Mouse (Mus musculus): Measurements from ENCODE around the gene Ccdc117.
"Not testable (repeated sequence)": the region's sequence is repeated elsewhere in the genome, so short reads cannot be mapped to it uniquely, and the experiment has no call there.

The Ccdc117 gene

DNA sequence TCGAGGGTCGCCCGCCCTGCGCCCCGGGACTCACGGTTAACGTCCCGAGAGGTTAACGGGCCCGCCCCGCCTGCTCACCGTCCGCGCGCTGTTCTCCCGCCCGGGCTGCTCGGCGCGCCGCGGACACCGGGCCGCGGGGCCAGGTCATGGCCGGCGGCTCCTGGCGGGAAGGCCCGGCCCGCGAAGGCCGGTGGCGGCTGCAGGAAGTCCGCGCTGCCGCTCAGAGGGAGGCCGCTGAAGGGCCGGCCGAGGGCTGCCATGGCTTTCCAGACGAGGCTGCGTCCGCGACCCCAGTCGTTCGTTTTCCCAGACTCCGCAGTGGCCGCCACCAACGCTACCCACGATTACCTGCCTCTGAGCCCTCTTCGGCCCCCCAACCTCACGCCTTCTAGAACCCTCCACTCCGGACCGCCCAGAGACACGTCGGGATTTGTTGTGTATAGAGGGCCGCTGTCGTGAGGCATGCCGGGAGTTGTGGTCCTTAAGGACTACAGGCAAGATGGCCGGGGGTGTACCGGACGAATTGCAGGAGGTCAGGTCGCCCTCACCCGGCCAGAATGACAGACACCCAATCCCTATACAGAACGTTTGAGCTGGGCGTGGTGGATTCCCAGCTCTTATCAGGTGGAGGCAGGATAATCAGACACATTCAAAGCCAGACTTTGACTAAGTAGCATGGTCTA lies at the start of gene Ccdc117:
TSS of gene Ccdc117 (minus strand) at position 389 of the 683 bp plus-strand sequence.
- DNase-seq = peak; percentile 96 to 98

DNA sequence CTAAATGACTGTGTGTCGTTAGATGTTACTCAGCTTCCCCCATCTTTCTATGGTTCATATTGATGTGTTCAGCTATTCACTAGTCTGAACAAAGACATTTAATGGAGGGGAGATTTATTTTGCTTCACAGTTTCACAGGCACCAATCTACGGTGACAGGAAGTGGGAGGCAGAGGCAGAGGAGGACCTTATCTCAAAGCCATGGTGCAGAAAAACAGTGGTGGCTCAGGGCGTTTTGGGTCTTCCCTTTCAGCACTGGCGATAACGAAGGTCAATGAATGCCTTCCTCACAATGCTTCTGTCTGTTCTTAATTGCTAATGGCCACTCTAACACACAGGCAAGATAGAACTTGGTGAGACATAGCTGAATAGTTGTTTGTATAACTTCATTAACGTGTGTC lies 33.1 kb upstream of the Ccdc117 start:
- no peak for DNase-seq

DNA sequence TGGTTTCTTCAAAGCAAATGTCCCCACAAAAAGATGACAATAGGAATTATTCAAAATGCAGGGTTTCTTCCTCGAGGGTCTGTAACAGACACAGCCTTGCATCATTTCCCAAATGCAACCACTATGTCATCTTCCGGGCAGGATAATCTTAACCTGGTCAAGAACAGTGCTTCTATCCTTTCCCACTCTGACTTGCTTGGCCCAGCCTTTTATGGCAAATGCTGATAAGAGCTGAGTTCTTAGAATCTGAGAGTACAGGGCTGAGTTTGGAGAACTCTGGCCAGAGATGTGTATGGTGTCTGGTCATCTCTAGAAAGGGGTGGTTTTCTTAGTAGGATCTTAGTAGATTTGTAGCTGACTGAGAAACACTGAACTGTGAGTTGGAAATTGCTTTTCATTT lies 31.8 kb upstream of the Ccdc117 start:
- no peak for DNase-seq

DNA sequence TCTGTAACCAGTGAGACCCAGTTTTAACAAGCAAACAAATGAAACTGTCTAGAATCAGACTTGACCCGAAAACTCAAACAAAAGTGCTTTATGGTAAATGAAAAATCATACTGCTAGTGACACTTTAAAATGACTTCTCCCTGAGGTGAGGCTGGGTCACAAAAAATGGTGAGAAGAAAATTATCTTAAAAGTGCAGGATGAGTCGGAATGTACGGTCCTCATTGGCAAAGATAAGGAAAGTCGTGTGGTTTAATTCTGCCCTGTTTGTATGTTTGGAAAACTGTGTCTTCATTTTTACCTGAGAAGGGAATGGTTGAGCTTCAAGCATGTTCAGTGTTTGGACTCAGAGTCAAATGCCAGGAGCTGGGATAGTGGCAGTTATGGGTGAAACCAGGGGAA lies 29.9 kb upstream of the Ccdc117 start:
- DNase-seq = no peak

DNA sequence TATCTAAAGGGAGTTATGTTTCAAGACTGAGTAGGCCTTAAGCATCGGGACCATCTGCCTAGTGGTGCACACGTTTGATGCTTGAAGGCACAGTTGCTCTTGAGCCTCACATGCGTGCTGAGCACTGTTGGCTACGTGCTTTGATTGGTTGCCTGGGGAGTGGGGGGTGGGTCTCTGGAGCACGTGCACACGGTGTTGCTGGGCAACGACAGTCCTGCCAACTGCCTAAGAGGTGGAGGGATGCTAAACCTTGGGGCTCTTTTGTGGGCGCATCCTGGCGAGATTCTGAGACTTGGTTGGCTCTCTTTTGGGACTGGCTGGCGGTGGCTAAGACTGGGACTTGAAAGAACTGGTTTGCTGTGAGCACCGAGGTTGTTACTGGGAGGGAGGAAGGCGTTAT lies 27.5 kb upstream of the Ccdc117 start, which contains the start of gene Ankrd36:
TSS of gene Ankrd36 (plus strand) at position 211 of the 400 bp plus-strand sequence.
- DNase-seq = no peak

DNA sequence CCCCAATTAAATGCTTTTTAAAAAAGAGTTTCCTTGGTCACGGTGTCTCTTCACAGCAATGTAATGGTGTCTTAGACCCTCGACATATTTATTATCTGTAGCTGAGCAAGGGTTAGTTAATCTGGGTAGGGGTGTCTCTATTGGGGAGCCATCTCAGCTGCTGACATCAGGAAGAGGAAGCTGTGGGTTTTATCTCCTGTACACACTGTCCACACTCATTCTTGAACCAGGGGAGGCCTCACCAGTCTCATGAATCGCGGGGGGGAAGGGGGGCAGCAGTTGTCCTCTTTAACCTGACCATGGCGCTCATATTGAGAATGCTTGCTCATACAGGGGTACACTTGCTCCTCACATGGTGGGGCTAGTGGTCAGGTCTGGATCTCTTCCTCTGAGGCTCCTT lies 26.1 kb upstream of the Ccdc117 start:
- DNase-seq = no peak

DNA sequence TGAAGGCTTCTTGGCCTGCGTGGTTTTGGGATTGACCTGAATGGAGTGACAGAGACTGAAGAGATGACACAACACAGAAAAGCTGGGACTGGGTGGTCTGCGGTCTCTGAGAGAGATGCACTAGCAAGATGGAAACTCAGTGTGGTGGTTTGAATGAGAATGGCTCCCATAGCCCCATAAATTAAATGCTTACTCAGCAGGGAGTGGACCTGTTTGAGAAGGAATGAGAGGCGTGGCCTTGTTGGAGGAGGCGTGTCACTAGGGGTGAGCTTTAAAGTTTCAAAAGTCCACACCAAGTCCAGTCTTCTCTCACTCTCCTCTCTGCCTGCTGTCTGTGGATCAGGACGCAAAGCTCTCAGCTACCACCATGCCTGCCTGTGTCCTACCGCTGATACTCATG lies 25.7 kb upstream of the Ccdc117 start:
- no peak for DNase-seq

DNA sequence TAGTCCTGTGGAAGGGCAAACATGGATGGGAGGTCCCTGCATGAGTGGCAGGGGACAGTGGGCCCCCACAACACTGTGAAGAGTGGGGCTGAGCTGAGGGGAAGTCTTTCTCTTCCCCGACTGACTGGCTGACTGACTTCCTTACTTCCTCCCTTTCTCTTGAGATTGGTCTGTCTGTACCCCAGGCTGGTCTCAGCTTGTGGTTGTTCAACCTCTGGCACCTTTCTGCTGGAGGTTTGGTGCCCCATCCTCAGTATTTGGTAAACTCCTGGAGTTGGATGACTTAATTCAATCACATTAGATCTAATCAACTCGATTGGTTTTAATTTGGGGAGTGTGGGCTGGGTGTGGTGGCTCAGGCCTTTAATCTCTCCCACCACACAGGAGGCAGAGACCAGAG lies 24.5 kb upstream of the Ccdc117 start:
- DNase-seq = no peak

DNA sequence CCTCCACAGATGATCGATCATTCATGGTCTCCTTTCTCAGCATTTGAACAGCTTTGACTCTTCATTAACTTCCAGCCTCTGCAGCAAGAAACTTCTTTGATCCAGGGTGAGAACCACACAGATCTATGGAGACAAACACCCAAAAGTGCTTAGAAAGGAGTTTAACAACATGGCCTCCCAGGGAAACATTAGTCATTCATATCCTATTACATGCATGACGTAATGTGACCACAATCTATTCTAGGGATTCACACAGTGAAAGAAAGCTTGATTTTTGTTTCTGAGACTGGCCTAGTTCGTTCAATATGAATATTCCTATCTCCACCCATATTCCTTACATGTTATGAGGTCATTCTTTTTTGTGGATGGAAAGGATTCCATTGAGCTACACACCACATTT lies 23.6 kb upstream of the Ccdc117 start:
- no peak for DNase-seq

DNA sequence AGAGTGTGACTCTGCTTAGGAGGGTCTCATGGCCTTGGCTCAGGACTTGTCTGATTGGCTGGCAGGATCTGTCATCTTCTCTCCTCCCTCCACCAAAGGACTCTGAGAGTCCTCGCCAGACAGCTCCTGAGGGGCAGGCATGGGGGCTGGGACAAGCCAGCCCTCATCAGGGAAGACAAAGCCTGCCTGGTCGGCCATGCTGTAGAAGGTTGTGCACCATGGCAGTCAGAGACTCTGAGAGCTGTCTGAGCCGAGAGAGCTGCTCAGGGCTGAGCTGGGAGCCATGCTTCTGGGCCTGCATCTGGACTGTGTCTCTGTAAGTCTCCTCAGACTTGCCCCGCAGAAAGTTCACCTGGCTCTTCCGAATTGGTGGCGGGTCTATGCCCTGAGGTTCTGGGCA lies 21.9 kb upstream of the Ccdc117 start:
- DNase-seq = no peak

DNA sequence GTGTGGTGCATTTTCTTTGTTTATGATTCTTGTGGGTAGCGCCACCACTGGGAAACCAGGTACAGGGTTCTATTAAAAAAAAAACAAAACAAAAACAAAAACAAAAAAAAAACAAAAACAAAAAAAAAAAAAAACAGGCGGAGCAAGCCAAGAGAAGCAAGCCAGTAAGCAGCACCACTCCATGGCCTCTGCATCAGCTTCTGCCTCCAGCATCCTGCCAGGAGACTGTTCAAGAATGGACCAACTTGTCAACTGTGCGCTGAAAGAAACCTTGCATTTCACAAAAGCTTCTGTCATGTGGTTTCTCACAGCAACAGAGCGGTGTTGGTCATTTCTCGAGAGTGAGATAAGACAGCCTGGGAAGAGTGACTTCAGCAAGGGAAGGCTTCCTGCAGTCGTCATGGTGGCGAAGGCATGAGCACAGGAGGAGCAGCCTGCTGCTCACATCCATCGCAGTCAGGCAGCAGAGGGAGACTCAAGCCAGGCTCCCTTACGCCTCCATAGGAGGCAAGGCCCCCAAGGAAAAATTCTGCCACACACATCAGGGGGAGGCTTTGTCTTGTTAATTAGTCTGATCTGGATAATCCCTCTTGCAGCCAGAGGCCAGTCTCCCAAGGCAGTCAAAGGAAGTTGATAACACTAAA lies 20.8 kb upstream of the Ccdc117 start:
- no peak for DNase-seq

DNA sequence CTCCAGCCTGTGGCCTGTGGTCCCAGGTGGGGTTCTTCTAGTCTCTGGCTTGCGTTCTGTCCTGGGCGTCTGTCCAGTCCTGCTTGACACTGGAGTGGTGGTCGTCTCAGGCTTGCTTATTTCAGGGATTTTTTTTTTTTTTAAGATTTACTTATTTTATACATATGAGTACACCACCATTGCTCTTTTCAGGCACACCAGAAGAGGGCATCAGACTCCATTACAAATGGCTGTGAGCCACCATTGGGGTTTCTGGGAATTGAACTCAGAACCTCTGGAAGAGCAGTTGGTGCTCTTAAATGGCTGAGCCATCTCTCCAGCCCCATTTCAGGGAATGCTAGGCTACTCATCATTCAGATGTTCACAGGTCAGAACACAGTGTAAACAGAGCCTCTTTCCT lies 18.3 kb upstream of the Ccdc117 start:
- DNase-seq = no peak

DNA sequence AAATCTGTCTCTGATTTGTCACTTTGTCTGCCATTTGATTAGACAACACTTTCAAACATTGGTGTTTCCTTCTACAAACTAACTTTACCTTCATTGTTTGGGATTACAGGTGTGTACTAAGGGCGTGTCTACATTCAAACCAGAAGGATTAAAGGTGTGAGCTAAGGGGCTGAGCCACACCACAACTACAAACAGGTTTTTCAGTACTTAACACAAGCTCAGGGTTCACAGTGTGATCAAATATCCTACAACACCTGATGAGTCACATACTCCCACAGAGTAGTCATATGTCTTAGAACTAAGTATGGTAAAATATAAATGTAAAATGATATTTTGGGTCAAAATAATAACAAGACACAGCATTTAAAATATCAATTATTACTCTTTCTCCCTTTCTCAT lies 9.9 kb upstream of the Ccdc117 start:
- no peak for DNase-seq

DNA sequence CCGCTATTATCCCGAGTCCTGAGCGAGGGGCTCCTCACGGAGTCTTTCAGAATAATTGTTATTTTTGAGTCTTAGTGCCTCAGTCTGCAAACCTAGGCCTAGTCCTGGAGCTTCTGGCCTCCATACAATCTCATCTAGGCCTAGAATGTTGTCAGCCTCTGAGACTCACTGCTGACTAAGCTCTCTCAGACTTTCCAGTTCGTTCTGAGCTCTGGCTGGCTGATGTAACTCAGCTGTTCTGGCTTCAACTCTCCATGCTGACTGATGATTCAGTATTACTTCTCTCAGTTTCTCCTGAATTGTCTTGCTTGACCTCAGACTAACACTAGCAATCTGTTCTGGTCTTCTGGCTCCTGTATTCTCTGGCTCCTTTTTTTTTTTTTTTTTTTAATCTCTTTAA lies 9.4 kb upstream of the Ccdc117 start:
- no peak for DNase-seq

DNA sequence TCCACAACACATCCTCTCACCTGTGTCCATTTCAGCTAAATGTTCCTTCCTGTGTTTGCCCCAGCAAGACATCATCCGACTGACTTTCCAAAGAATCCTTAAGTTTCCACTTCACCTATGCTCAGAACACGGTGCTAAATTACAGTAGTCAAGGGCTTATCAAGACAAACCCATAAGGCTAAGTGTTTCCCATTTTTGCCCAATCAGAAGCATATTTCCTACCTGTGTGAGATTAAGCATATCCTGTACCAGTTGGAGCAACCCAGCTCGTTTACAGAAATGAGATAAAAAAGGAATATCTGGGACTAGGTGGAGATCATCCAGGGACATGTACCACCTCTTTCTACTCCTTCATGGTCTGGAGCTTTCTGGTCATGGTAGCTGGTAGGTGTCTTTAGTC lies 4.7 kb upstream of the Ccdc117 start:
- no peak for DNase-seq

DNA sequence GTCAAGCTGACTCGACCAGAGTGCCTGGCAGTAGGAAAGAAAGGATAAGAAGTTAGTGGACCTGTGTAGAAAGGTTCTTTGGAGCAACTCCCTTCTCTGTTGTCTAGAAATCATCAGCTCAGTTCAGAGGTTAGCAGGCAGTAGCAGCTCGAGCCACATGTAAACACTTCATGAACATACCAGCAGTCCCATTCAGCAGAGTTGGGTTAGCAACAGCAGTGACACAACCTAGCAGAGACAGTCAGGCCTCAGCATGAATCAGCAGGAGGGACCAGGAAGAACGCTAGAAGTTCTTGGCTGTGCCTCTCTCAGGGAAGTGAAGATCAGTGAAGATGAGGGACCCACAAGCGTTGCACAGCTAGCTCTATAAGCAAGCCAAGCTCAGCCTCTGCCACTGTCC lies 3.5 kb upstream of the Ccdc117 start:
- DNase-seq = no peak

DNA sequence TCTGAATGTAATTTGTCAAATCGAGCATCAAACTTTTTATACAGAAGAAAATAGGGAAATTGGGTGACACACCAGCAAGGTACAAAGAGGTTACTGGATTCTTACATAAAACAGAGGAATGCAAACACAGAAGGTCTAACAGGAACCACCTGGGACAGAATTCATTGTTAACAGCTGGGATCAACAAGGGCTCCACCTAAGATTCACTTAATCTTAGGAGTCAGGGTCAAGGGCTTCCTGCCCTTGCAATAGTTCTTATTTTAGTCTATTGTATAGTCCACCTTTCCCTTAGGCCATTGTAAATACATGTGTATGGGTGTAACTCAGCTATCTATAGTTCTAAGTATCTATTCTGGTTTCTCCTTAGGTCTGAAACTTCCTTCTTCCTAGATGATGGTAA lies 2.7 kb upstream of the Ccdc117 start:
- DNase-seq = not testable (repeated sequence)

DNA sequence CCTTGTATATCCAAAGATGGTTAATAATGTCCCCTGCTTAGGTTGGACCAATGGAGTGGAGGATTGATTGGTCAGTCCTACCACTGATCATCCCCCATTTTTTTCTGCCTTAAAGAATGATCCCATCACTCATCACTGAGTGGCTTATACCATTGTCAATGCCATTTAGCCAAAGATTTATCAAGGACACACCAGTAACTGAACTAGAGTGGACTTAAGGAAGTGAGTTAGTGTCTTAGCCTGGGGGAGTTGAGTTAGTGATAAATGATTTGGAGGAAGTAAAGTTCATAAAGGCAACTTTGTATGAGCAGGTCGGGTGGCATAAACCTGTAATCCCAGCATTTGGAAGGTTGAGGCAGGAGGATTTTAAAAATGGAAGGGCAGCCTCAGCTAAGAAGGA lies 1.3 kb upstream of the Ccdc117 start:
- no peak for DNase-seq

DNA sequence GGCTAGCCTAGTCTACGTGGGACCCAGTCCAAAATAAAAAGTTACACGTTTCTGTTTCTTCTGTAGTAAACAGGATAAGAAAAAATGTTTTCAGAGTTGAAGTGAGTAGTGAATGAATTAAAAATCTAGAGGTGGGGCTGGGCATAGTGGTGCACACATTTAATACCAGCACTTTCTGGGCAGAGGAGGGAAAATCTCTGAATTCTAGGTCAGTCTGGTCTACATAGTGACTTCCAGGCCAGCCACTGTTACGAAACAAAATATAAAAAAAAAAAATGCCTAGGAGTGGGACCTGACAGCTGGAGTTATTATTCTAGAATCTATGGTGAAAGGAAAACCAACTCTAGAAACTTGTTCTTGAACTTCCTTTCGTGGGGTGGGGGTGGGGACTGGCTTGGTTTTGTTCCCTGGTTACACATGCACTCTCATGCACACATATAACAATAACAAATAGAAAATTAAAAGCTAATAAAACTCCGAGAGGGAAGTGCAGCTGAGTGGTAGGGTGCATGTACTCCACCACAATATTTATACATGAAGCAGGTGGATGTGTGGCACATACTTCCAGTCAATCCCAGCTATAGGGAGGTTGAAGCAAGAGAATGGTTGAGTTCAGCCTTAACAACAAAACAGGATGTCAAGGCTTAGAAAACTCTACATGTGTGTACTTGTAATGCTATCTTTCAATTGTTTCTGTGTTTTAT lies 647 bp upstream of the Ccdc117 start:
- DNase-seq = no peak

DNA sequence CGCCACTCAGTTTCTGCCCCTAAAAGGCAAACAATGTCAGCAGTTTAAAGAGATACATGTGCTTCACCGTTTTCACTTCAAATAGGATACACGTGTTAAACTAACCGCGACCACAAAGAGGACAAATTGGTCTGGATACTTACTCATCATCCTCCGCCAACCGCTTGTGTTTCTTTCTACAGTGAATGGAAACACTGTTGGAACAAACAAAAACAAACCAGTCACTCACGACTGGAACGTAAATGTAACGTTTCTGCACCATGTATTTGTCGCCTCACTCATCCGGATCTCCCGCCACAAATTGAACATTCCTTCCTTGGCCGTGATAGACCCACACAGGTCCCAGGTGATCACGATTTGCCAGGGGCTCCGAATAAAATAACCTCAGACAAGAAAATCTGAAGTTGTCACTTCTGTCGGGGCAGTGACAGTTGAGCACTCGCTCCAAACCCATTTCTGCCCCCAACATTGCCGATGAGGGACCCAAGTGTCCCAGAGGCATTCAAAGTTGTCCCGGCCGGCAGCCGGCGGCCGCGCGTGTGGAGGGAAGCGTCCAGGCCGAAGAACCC lies 673 bp downstream of the Ccdc117 start:
- no peak for DNase-seq

DNA sequence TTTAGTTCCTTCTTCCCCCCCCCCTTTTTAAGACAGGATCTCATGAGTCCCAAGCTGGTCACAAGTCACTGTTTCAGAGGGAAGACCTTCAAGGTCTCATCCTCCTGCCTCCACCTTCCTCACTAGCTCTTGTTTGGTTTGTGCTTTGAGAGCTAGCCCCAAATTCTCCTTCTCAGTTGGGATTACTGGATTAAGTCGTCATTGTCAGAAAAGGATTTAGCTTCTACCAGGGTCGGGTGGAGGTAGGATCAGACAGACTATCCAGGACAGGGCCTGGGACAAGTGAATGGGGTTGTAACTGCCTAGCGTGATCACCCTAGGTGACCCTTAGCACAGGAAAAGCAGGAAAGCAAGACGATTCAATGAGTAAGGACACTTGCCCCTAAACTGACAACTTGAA lies 1.7 kb downstream of the Ccdc117 start:
- DNase-seq = no peak

DNA sequence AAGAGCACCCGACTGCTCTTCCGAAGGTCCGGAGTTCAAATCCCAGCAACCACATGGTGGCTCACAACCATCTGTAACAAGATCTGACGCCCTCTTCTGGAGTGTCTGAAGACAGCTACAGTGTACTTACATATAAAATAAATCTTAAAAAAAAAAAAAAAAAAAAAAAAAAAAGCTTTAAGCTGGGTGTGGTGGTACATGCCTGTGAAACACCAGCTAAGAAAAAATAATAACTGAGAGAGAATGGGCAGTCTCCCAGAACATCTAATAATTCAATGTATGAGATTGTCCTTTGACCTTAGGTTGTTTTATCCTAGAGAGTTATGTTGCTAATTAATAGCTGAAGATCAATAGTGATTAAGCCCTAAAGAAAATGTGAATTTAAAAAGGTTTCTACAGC lies 4.5 kb downstream of the Ccdc117 start:
- not testable (repeated sequence) for DNase-seq

DNA sequence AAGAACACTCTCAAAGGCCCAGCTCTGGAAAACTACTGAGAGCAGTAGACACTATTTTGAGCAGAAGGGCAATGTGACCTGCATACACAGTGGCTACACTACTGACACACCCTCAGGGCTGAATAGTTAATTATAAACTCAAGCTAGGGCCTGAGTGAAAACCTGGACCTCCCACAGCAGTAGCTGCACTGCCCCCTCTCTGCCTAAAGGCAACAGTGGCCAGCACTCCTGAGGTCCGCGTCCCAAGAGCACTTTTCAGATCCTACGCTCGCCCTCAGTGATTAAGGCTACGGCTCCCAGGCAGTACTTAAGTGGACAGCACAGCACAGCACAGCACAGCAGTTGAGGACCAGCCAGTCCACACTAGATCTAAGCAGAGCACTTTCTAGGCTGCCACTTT lies 8.9 kb downstream of the Ccdc117 start:
- peak; percentile 79 to 92 for DNase-seq

DNA sequence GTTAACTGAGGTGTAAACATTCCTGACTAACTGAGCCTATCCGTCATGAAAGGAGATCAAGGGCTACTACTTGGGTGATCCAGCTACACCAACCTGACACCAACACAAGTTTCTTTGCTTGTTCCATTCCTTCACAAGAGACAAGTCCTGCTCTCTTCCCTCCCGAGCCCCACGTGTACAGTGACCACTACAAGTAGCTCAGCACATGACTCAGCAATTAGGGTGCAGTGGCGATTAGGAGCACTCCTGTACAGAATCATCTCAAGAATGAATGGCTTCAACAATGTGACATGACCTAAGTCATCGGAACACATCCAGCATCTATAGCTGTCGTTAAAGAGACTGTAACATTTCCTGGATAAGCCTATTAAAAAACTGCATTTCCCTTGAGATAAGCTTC lies 11.3 kb downstream of the Ccdc117 start:
- peak; percentile 19 to 49 for DNase-seq

Data from kidney, postnatal 25 days (tissue).